Mouse (Mus musculus): Measurements from ENCODE around the gene Nr2e1.

Gene Nr2e1

GRCm38 (mm10) chr10:42583157-42583872 is at the start of gene Nr2e1, which contains the start of gene Ostm1:
Nr2e1 (minus strand) TSS chr10:42583632.
Ostm1 (plus strand) TSS chr10:42583822.
- DNase-seq (ENCODE audit: low read depth, low spot score) = no peak

- DNase-seq (ENCODE audit: low read depth, low spot score) = no peak
Observed at GRCm38 (mm10) chr10:42632453-42633360, 49.3 kb upstream of the Nr2e1 start.

- DNase-seq (ENCODE audit: low read depth, low spot score) = no peak
Observed at GRCm38 (mm10) chr10:42631754-42632452, 48.5 kb upstream of the Nr2e1 start.

GRCm38 (mm10) chr10:42630596-42631355 is 47.3 kb upstream of the Nr2e1 start:
- no peak for DNase-seq (ENCODE audit: low read depth, low spot score)

GRCm38 (mm10) chr10:42625907-42626306 is 42.5 kb upstream of the Nr2e1 start:
- DNase-seq (ENCODE audit: low read depth, low spot score) = no peak

- no peak for DNase-seq (ENCODE audit: low read depth, low spot score)
Observed at GRCm38 (mm10) chr10:42618291-42618690, 34.9 kb upstream of the Nr2e1 start.

- DNase-seq (ENCODE audit: low read depth, low spot score) = no peak
Observed at GRCm38 (mm10) chr10:42614766-42615165, 31.3 kb upstream of the Nr2e1 start.

GRCm38 (mm10) chr10:42613639-42614381 is 30.4 kb upstream of the Nr2e1 start:
- no peak for DNase-seq (ENCODE audit: low read depth, low spot score)

- DNase-seq (ENCODE audit: low read depth, low spot score) = no peak
Observed at GRCm38 (mm10) chr10:42613075-42613474, 29.6 kb upstream of the Nr2e1 start.

- DNase-seq (ENCODE audit: low read depth, low spot score) = no peak
Observed at GRCm38 (mm10) chr10:42606757-42607156, 23.3 kb upstream of the Nr2e1 start.

GRCm38 (mm10) chr10:42604874-42605273 is 21.4 kb upstream of the Nr2e1 start:
- no peak for DNase-seq (ENCODE audit: low read depth, low spot score)

GRCm38 (mm10) chr10:42601556-42601955 is 18.1 kb upstream of the Nr2e1 start:
- no peak for DNase-seq (ENCODE audit: low read depth, low spot score)

- no peak for DNase-seq (ENCODE audit: low read depth, low spot score)
Observed at GRCm38 (mm10) chr10:42598615-42599014, 15.2 kb upstream of the Nr2e1 start.

GRCm38 (mm10) chr10:42593201-42593600 is 9.8 kb upstream of the Nr2e1 start:
- no peak for DNase-seq (ENCODE audit: low read depth, low spot score)

GRCm38 (mm10) chr10:42591993-42592686 is 8.7 kb upstream of the Nr2e1 start:
- DNase-seq (ENCODE audit: low read depth, low spot score) = no peak

- no peak for DNase-seq (ENCODE audit: low read depth, low spot score)
Observed at GRCm38 (mm10) chr10:42591185-42591992, 8.0 kb upstream of the Nr2e1 start.

- no peak for DNase-seq (ENCODE audit: low read depth, low spot score)
Observed at GRCm38 (mm10) chr10:42590261-42591184, 7.1 kb upstream of the Nr2e1 start.

GRCm38 (mm10) chr10:42589505-42589904 is 6.1 kb upstream of the Nr2e1 start:
- DNase-seq (ENCODE audit: low read depth, low spot score) = no peak
